Mouse (Mus musculus): ENCODE results near the gene Ung. TPM values are rescaled to one million over a fixed set of nuclear protein-coding genes. Genes with fewer than 3 reads are reported as not detected.

Ung gene
- polyA plus RNA-seq, 1 experiment from 2014 or later = 31.1 TPM

DNA sequence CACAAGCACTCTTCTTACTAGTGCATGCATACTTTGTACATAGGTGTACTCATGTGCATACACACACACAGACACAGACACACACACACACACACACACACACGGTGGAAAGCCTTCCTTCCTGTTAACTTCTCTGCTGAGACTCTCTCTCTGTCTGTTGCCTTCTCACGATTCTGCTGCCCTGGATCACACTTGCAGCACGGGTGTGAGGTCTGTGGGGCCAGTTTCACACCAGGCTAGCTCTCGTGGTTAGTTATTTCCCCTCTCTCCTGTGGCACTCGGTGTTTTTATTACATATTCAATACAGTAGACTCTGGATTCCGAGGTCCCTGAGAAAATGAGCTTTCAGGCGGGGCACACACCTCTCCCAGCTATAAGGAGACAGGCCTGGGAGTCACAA lies 13.6 kb upstream of the Ung start:
- Histone ChIP-seq H3K9me3 (replicated peaks; ENCODE audit: low read length) (no peaks in the 10 kb centered on the region), H3K27ac (no peak overlapping the region), H3K9ac (ENCODE audit: low read depth, low read length) (no peak overlapping the region), H3K4me2 (ENCODE audit: low read length) (no peak overlapping the region), H3K27me3 (ENCODE audit: insufficient read depth, low read length) (no peaks in the 10 kb centered on the region), H3K4me1 (replicated peaks; ENCODE audit: insufficient read depth, low read length) (no peaks in the 10 kb centered on the region), H3K36me3 (ENCODE audit: insufficient read depth, low read length) (peaks cover 52% of the 10 kb centered on the region), H3K4me3 (replicated peaks; ENCODE audit: low read depth, low read length) (no peak overlapping the region)
- TF ChIP-seq CTCF (IDR thresholded peaks at IDR 0.05; ENCODE audit: low read depth) = no peak
- no peak for DNase-seq (ENCODE audit: low spot score)
- ATAC-seq (replicated peaks; ENCODE audit: low FRiP score, low read depth) = no peak
- WGBS = 87% methylated on average over 7 of the region's 7 CpGs

DNA sequence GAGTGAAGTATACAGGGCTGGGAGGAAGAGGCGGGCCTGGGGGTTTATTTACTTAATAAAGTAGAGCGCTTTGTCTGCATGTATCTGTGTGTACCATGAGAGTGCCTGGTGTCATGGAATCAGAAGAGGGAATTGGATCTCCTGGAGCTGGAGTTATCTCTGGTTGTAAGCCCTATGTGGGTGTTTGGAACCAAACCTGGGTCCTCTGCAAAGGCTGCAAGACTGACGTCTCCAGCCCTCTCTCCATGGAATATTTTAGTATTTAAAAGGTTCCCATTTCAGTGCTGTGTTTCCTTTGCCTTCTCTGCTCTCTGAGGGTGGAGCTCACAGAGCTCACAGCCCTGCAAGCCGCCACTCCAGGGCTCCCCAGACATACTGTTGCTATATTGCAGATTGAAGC lies 10.4 kb upstream of the Ung start:
- Histone ChIP-seq H3K27me3 (ENCODE audit: insufficient read depth, low read length) (no peaks in the 10 kb centered on the region), H3K4me2 (ENCODE audit: low read length) (no peak overlapping the region), H3K4me3 (replicated peaks; ENCODE audit: low read depth, low read length) (no peak overlapping the region), H3K4me1 (replicated peaks; ENCODE audit: insufficient read depth, low read length) (no peaks in the 10 kb centered on the region), H3K36me3 (ENCODE audit: insufficient read depth, low read length) (peaks cover 58% of the 10 kb centered on the region), H3K27ac (no peak overlapping the region), H3K9ac (ENCODE audit: low read depth, low read length) (no peak overlapping the region), H3K9me3 (replicated peaks; ENCODE audit: low read length) (no peaks in the 10 kb centered on the region)
- TF ChIP-seq CTCF (IDR thresholded peaks at IDR 0.05; ENCODE audit: low read depth) = no peak
- DNase-seq (ENCODE audit: low spot score) = no peak
- WGBS = 88% methylated on average over 4 of the region's 4 CpGs
- no peak for ATAC-seq (replicated peaks; ENCODE audit: low FRiP score, low read depth)

DNA sequence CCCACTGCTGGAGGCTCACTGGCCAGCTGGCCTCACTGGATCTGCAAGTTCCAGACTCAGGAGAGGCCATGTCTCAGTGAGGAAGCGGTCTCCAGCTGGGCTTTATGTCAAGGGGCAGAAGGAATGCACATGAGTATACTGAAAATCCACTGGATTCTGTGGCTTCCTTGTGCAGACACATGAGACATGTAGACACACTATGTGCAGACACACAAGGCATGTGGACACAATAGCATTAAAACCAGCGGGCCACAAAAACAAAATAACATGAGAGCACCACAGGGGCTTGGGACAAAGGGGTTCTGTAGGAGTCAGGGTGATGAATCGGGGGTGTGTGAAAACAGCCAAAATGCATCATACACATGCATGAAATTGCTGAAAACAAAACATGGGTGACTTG lies 4.2 kb upstream of the Ung start:
- Histone ChIP-seq H3K36me3 (ENCODE audit: insufficient read depth, low read length) (peaks cover 29% of the 10 kb centered on the region), H3K27ac (no peak overlapping the region), H3K4me1 (replicated peaks; ENCODE audit: insufficient read depth, low read length) (0 out of 2 replicates have a peak, but pooled peaks cover 6% of the 10 kb centered on the region), H3K9ac (ENCODE audit: low read depth, low read length) (no peak overlapping the region), H3K4me2 (ENCODE audit: low read length) (no peak overlapping the region), H3K9me3 (replicated peaks; ENCODE audit: low read length) (no peaks in the 10 kb centered on the region), H3K27me3 (ENCODE audit: insufficient read depth, low read length) (no peaks in the 10 kb centered on the region), H3K4me3 (replicated peaks; ENCODE audit: low read depth, low read length) (no peak overlapping the region)
- no peak for ATAC-seq (replicated peaks; ENCODE audit: low FRiP score, low read depth)
- DNase-seq (ENCODE audit: low spot score) = no peak
- 93% methylated on average over 3 of the region's 3 CpGs for WGBS
- no peak for TF ChIP-seq CTCF (IDR thresholded peaks at IDR 0.05; ENCODE audit: low read depth)

DNA sequence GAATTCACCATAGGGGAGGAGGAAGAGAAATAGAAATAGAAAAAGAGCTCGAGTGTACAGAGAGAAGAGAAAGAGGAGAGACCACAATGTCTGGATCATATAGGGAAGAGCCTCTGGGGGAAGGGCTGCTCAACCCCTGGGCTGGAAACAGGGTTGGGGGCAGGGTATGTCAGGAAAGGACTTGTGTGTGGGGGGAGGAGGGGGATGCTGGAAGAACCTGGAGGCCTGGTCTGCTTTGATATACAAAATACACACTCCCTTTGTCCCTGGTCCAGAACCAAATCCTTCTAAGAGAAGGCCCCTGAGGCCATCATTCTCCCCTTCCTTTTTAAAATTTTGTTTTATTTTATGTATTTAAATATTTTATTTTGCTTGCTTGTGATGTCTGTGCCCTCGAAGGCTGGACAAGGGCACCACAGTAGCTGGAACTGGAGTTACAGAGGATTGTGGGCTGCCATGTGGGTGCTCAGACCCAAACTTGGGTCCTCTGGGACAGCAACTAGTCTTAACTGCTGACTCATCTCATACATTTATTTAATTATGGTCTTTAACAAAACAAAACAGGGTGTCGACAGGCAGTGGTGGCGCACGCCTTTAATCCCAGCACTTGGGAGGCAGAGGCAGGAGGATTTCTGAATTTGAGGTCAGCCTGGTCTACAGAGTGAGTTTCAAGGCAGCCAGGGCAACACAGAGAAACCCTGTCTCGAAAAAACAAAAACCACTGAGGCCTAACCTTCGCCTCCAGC lies 3.5 kb upstream of the Ung start:
- Histone ChIP-seq H3K4me2 (ENCODE audit: low read length) (peak overlapping the region; percentile 89; the same call in 1 of the 2 replicates), H3K36me3 (ENCODE audit: insufficient read depth, low read length) (peaks cover 25% of the 10 kb centered on the region; the same call in 1 of the 2 replicates), H3K9me3 (replicated peaks; ENCODE audit: low read length) (no peaks in the 10 kb centered on the region), H3K27me3 (ENCODE audit: insufficient read depth, low read length) (no peaks in the 10 kb centered on the region), H3K4me1 (replicated peaks; ENCODE audit: insufficient read depth, low read length) (peaks cover 6% of the 10 kb centered on the region; the same call in 1 of the 2 replicates), H3K4me3 (replicated peaks; ENCODE audit: low read depth, low read length) (no peak overlapping the region), H3K27ac (no peak overlapping the region), H3K9ac (ENCODE audit: low read depth, low read length) (no peak overlapping the region)
- TF ChIP-seq CTCF (IDR thresholded peaks at IDR 0.05; ENCODE audit: low read depth) = no peak
- 85% methylated on average over 7 of the region's 7 CpGs for WGBS
- ATAC-seq (replicated peaks; ENCODE audit: low FRiP score, low read depth) = no peak
- DNase-seq (ENCODE audit: low spot score) = no peak

DNA sequence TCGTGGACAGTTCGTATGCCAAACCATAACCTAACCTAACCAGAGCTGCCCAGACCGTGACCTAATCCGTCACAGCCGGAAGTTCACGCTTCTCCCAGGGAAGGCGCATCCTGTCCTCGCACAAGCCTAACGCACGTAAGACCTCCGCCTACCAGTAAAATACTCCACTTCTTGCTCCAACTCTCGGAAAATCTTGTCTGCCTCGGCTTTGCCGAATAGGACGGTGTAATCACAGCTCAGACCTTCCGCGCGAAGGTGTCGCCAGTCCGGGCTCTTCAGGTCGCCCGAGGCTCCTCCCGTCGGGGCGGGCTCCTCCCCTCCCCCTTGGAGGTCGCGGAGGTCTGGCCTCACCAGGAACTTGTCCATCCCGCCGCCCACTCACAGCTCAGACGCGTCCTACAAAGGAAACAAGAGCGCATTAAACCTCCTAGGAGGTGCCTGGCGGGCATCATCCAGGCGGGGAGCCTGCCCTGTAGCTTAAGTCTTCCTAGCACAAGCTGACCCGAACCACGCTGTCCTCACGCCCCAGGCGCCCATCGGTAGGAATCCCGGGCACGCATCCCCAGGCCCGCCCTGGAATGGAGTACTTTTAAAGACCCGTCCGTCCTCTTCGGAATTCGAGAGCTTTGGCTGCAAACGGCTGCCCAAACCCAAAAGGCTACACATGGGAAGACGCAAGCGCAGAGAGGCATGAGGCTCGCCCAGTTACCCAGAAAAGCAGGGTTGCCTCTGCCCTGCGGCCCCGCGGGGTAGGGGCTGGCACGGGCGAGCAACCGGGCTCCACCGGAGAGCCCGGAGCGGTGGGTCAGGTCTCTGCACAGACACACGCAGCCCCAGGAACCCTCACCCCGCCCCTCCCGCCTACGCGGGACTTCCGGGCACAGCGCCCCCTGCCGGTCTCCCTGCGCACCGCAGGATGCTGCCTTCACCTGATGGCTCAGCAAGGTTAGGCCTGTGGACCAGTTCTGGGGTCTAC lies 2.5 kb upstream of the Ung start, which contains the start of gene Alkbh2:
TSS of gene Alkbh2 (minus strand) at position 845 of the 976 bp plus-strand sequence.
- peak; percentile 18; the same call in 1 of the 2 replicates for ATAC-seq (replicated peaks; ENCODE audit: low FRiP score, low read depth)
- peak; percentile 79 for DNase-seq (ENCODE audit: low spot score)
- TF ChIP-seq CTCF (IDR thresholded peaks at IDR 0.05; ENCODE audit: low read depth) = peak; percentile 96
- peaks cover 6% of the 10 kb centered on the region; the same call in 1 of the 2 replicates for H3K4me1 ChIP-seq (replicated peaks; ENCODE audit: insufficient read depth, low read length)
- H3K9me3 ChIP-seq (replicated peaks; ENCODE audit: low read length) = no peaks in the 10 kb centered on the region
- H3K27me3 ChIP-seq (ENCODE audit: insufficient read depth, low read length) = no peaks in the 10 kb centered on the region
- peak within 1 kb of the TSS; percentile 55 for H3K4me3 ChIP-seq (replicated peaks; ENCODE audit: low read depth, low read length)
- peak within 1 kb of the TSS; percentile 89 for H3K4me2 ChIP-seq (ENCODE audit: low read length)
- peaks cover 17% of the 10 kb centered on the region; the same call in 1 of the 2 replicates for H3K36me3 ChIP-seq (ENCODE audit: insufficient read depth, low read length)
- peak within 1 kb of the TSS; percentile 93 for H3K27ac ChIP-seq
- 2% methylated on average over 69 of the region's 69 CpGs for WGBS
- peak within 1 kb of the TSS; percentile 66 for H3K9ac ChIP-seq (ENCODE audit: low read depth, low read length)
